Mouse (Mus musculus): ENCODE measurements around the gene Lmo1. TPM values are rescaled to one million over a fixed set of nuclear protein-coding genes. Genes with fewer than 3 reads are reported as not detected.
A peak's percentile ranks its signal among the peaks of the same experiment; 100 is the strongest.

The Lmo1 gene
- polyA plus RNA-seq, 1 experiment from 2014 or later: 1.1 TPM

GRCm38 (mm10) chr7:109185564-109185963 lies 10.6 kb upstream of the Lmo1 start:
- no peak overlapping the region for H3K9ac ChIP-seq (ENCODE audit: low read depth, low read length)
- no peaks in the 10 kb centered on the region for H3K27me3 ChIP-seq (ENCODE audit: control insufficient read depth, insufficient read depth, low read depth, low read length)
- H3K27ac ChIP-seq (ENCODE audit: low read length): no peak overlapping the region
- no peak for ATAC-seq (ENCODE audit: low read depth)
- 61% methylated on average over 5 of the region's 5 CpGs for WGBS (ENCODE audit: insufficient replicate concordance)
- H3K36me3 ChIP-seq (ENCODE audit: control insufficient read depth, insufficient read depth): no peaks in the 10 kb centered on the region
- H3K4me3 ChIP-seq (ENCODE audit: low read depth, low read length): no peak overlapping the region
- no peak overlapping the region for H3K4me2 ChIP-seq (ENCODE audit: low read depth, low read length)
- no peaks in the 10 kb centered on the region for H3K4me1 ChIP-seq (ENCODE audit: control insufficient read depth, low read depth, low read length)
- H3K9me3 ChIP-seq (replicated peaks; ENCODE audit: control insufficient read depth, low read length): no peaks in the 10 kb centered on the region

GRCm38 (mm10) chr7:109176688-109177087 lies 1.7 kb upstream of the Lmo1 start:
- H3K9ac ChIP-seq (ENCODE audit: low read depth, low read length): no peak overlapping the region
- no peaks in the 10 kb centered on the region for H3K9me3 ChIP-seq (replicated peaks; ENCODE audit: control insufficient read depth, low read length)
- H3K4me3 ChIP-seq (ENCODE audit: low read depth, low read length): no peak overlapping the region
- H3K4me1 ChIP-seq (ENCODE audit: control insufficient read depth, low read depth, low read length): no peaks in the 10 kb centered on the region
- H3K4me2 ChIP-seq (ENCODE audit: low read depth, low read length): no peak overlapping the region
- H3K27ac ChIP-seq (ENCODE audit: low read length): no peak overlapping the region
- 48% methylated on average over 3 of the region's 3 CpGs for WGBS (ENCODE audit: insufficient replicate concordance)
- no peaks in the 10 kb centered on the region for H3K36me3 ChIP-seq (ENCODE audit: control insufficient read depth, insufficient read depth)
- no peak for ATAC-seq (ENCODE audit: low read depth)
- H3K27me3 ChIP-seq (ENCODE audit: control insufficient read depth, insufficient read depth, low read depth, low read length): peaks cover 41% of the 10 kb centered on the region

GRCm38 (mm10) chr7:109175670-109176625 lies 941 bp upstream of the Lmo1 start:
- Histone ChIP-seq H3K27me3 (ENCODE audit: control insufficient read depth, insufficient read depth, low read depth, low read length) (peaks cover 43% of the 10 kb centered on the region), H3K4me2 (ENCODE audit: low read depth, low read length) (no peak overlapping the region), H3K4me1 (ENCODE audit: control insufficient read depth, low read depth, low read length) (no peaks in the 10 kb centered on the region), H3K36me3 (ENCODE audit: control insufficient read depth, insufficient read depth) (no peaks in the 10 kb centered on the region), H3K27ac (ENCODE audit: low read length) (no peak overlapping the region), H3K9ac (ENCODE audit: low read depth, low read length) (no peak overlapping the region), H3K9me3 (replicated peaks; ENCODE audit: control insufficient read depth, low read length) (no peaks in the 10 kb centered on the region), H3K4me3 (ENCODE audit: low read depth, low read length) (no peak overlapping the region)
- WGBS (ENCODE audit: insufficient replicate concordance): 27% methylated on average over 13 of the region's 13 CpGs
- ATAC-seq (ENCODE audit: low read depth): no peak

- Histone ChIP-seq H3K36me3 (ENCODE audit: control insufficient read depth, insufficient read depth) (no peaks in the 10 kb centered on the region), H3K4me2 (ENCODE audit: low read depth, low read length) (peak overlapping the region; percentile 60), H3K27ac (ENCODE audit: low read length) (no peak overlapping the region), H3K9me3 (replicated peaks; ENCODE audit: control insufficient read depth, low read length) (no peaks in the 10 kb centered on the region), H3K27me3 (ENCODE audit: control insufficient read depth, insufficient read depth, low read depth, low read length) (peaks cover 58% of the 10 kb centered on the region), H3K9ac (ENCODE audit: low read depth, low read length) (no peak overlapping the region), H3K4me1 (ENCODE audit: control insufficient read depth, low read depth, low read length) (no peaks in the 10 kb centered on the region; the same call in 1 of the 2 replicates), H3K4me3 (ENCODE audit: low read depth, low read length) (peak overlapping the region; percentile 49)
- WGBS (ENCODE audit: insufficient replicate concordance): 4% methylated on average over 31 of the region's 31 CpGs
- peak; percentile 16; the same call in 1 of the 2 replicates for ATAC-seq (ENCODE audit: low read depth)
Observed at GRCm38 (mm10) chr7:109174337-109174948, 564 bp downstream of the Lmo1 start.

- Histone ChIP-seq H3K36me3 (ENCODE audit: control insufficient read depth, insufficient read depth) (no peaks in the 10 kb centered on the region), H3K4me2 (ENCODE audit: low read depth, low read length) (no peak overlapping the region), H3K4me3 (ENCODE audit: low read depth, low read length) (no peak overlapping the region), H3K9me3 (replicated peaks; ENCODE audit: control insufficient read depth, low read length) (no peaks in the 10 kb centered on the region), H3K9ac (ENCODE audit: low read depth, low read length) (no peak overlapping the region), H3K27me3 (ENCODE audit: control insufficient read depth, insufficient read depth, low read depth, low read length) (peaks cover 78% of the 10 kb centered on the region), H3K4me1 (ENCODE audit: control insufficient read depth, low read depth, low read length) (no peaks in the 10 kb centered on the region; the same call in 1 of the 2 replicates), H3K27ac (ENCODE audit: low read length) (no peak overlapping the region)
- ATAC-seq (ENCODE audit: low read depth): no peak
- 62% methylated on average over 3 of the region's 3 CpGs for WGBS (ENCODE audit: insufficient replicate concordance)
Observed at GRCm38 (mm10) chr7:109171874-109172273, 3.1 kb downstream of the Lmo1 start.

GRCm38 (mm10) chr7:109170441-109170820 lies 4.6 kb downstream of the Lmo1 start:
- peak overlapping the region; percentile 36 for H3K4me2 ChIP-seq (ENCODE audit: low read depth, low read length)
- ATAC-seq (ENCODE audit: low read depth): no peak
- peaks cover 68% of the 10 kb centered on the region for H3K27me3 ChIP-seq (ENCODE audit: control insufficient read depth, insufficient read depth, low read depth, low read length)
- H3K36me3 ChIP-seq (ENCODE audit: control insufficient read depth, insufficient read depth): no peaks in the 10 kb centered on the region
- H3K4me3 ChIP-seq (ENCODE audit: low read depth, low read length): peak overlapping the region; percentile 36; the same call in 1 of the 2 replicates
- WGBS (ENCODE audit: insufficient replicate concordance): under 1% methylated on average over 17 of the region's 17 CpGs
- no peaks in the 10 kb centered on the region for H3K9me3 ChIP-seq (replicated peaks; ENCODE audit: control insufficient read depth, low read length)
- H3K27ac ChIP-seq (ENCODE audit: low read length): no peak overlapping the region
- H3K4me1 ChIP-seq (ENCODE audit: control insufficient read depth, low read depth, low read length): no peaks in the 10 kb centered on the region; the same call in 1 of the 2 replicates
- H3K9ac ChIP-seq (ENCODE audit: low read depth, low read length): no peak overlapping the region

GRCm38 (mm10) chr7:109169505-109170440 lies 5.2 kb downstream of the Lmo1 start:
- no peaks in the 10 kb centered on the region for H3K9me3 ChIP-seq (replicated peaks; ENCODE audit: control insufficient read depth, low read length)
- peaks cover 61% of the 10 kb centered on the region for H3K27me3 ChIP-seq (ENCODE audit: control insufficient read depth, insufficient read depth, low read depth, low read length)
- H3K4me3 ChIP-seq (ENCODE audit: low read depth, low read length): peak overlapping the region; percentile 36
- H3K4me1 ChIP-seq (ENCODE audit: control insufficient read depth, low read depth, low read length): no peaks in the 10 kb centered on the region; the same call in 1 of the 2 replicates
- WGBS (ENCODE audit: insufficient replicate concordance): 1% methylated on average over 70 of the region's 72 CpGs
- no peaks in the 10 kb centered on the region for H3K36me3 ChIP-seq (ENCODE audit: control insufficient read depth, insufficient read depth)
- ATAC-seq (ENCODE audit: low read depth): no peak
- H3K4me2 ChIP-seq (ENCODE audit: low read depth, low read length): peak overlapping the region; percentile 36
- no peak overlapping the region for H3K27ac ChIP-seq (ENCODE audit: low read length)
- no peak overlapping the region for H3K9ac ChIP-seq (ENCODE audit: low read depth, low read length)

- H3K4me1 ChIP-seq (ENCODE audit: control insufficient read depth, low read depth, low read length): no peaks in the 10 kb centered on the region; the same call in 1 of the 2 replicates
- 70% methylated on average over 7 of the region's 7 CpGs for WGBS (ENCODE audit: insufficient replicate concordance)
- no peak overlapping the region for H3K9ac ChIP-seq (ENCODE audit: low read depth, low read length)
- no peaks in the 10 kb centered on the region for H3K36me3 ChIP-seq (ENCODE audit: control insufficient read depth, insufficient read depth)
- no peak for ATAC-seq (ENCODE audit: low read depth)
- no peak overlapping the region for H3K4me2 ChIP-seq (ENCODE audit: low read depth, low read length)
- H3K9me3 ChIP-seq (replicated peaks; ENCODE audit: control insufficient read depth, low read length): no peaks in the 10 kb centered on the region
- H3K27me3 ChIP-seq (ENCODE audit: control insufficient read depth, insufficient read depth, low read depth, low read length): peaks cover 51% of the 10 kb centered on the region
- H3K27ac ChIP-seq (ENCODE audit: low read length): no peak overlapping the region
- H3K4me3 ChIP-seq (ENCODE audit: low read depth, low read length): no peak overlapping the region
Observed at GRCm38 (mm10) chr7:109168716-109169115, 6.3 kb downstream of the Lmo1 start.
